Mouse (Mus musculus): ENCODE results near the gene Hivep1. TPM values are rescaled to one million over a fixed set of nuclear protein-coding genes. Genes with fewer than 3 reads are reported as not detected.

The Hivep1 gene
- polyA plus RNA-seq, 1 experiment, result 5.3 TPM

DNA sequence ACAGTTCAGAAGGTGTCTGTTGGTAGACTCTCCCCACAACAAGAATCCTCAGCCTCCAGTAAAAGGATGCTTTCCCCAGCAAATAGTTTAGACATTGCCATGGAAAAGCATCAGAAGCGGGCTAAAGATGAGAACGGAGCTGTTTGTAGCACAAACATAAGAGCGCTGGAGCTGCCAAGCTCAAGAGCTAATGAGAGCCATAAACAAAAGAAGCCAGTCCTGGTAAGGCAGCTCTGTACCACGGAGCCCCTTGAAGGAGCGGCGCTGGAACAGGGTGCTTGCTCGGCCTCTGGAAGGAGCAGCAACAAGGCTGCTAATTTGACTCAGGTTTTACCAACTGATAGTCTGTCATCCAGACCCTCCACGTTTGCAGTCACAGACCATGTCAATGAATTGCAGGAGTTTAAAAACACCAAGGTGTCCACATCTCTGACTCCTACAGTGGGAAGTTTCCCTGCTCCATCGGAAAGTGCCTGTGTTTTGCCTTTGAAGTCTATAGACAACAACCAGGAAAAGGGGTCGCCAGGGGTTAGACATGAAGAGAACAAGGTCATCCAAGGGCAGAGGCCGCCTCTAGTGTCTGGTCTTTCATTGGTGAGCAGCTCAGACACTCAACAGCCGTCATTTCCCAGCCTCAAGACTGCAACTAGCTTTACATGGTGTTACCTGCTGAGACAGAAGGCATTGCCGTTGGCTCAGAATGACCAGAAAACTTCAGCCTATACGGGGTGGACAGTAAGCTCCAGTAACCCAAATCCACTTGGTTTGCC, 107.8 kb downstream of the Hivep1 start:
- Histone ChIP-seq H3K27me3 (ENCODE audit: control insufficient read depth, insufficient read depth, insufficient read length) (no peaks in the 10 kb centered on the region), H3K4me3 (no peak overlapping the region), H3K36me3 (ENCODE audit: control insufficient read depth, insufficient read depth) (peaks cover 3% of the 10 kb centered on the region), H3K4me2 (ENCODE audit: low read depth) (no peak overlapping the region), H3ac (ENCODE audit: control insufficient read depth, insufficient read length) (no peak overlapping the region), H3K79me2 (ENCODE audit: control insufficient read depth, insufficient read depth) (no peaks in the 10 kb centered on the region)
- no peak for TF ChIP-seq TCF12 (IDR thresholded peaks at IDR 0.05; ENCODE audit: insufficient read depth, poor library complexity, severe bottlenecking)
- no peak for TF ChIP-seq POLR2AphosphoS2 (IDR thresholded peaks at IDR 0.05; ENCODE audit: insufficient read length, low read depth)
- no peak for TF ChIP-seq REST (IDR thresholded peaks at IDR 0.05; ENCODE audit: insufficient read depth, insufficient read length)
- no peak for TF ChIP-seq MYOG (IDR thresholded peaks at IDR 0.05; ENCODE audit: control insufficient read depth in 1 of 3, insufficient read depth in 1 of 3, insufficient read length in 2 of 3, low read depth in 2 of 3)
- no peak for TF ChIP-seq E2F4 (IDR thresholded peaks at IDR 0.05; ENCODE audit: insufficient read depth)
- TF ChIP-seq POLR2A (IDR thresholded peaks at IDR 0.05; ENCODE audit: insufficient read length, low read depth), result no peak
- TF ChIP-seq MAX (IDR thresholded peaks at IDR 0.05; ENCODE audit: low read depth), result no peak
- no peak for TF ChIP-seq TCF3 (IDR thresholded peaks at IDR 0.05; ENCODE audit: insufficient read length, low read depth)
- no peak for TF ChIP-seq MYOD1 (IDR thresholded peaks at IDR 0.05; ENCODE audit: control insufficient read depth in 1 of 3, insufficient read length in 2 of 3, low read depth in 2 of 3)
- TF ChIP-seq SRF (IDR thresholded peaks at IDR 0.05; ENCODE audit: control insufficient read depth, insufficient read length, low read depth), result no peak
- no peak for TF ChIP-seq CEBPB (IDR thresholded peaks at IDR 0.05; ENCODE audit: insufficient read depth, poor library complexity, severe bottlenecking)
- no peak for TF ChIP-seq USF1 (IDR thresholded peaks at IDR 0.05; ENCODE audit: low read depth)

- TF ChIP-seq POLR2A (IDR thresholded peaks at IDR 0.05; ENCODE audit: insufficient read length, low read depth) (no peak), SRF (IDR thresholded peaks at IDR 0.05; ENCODE audit: control insufficient read depth, insufficient read length, low read depth) (no peak), TCF3 (IDR thresholded peaks at IDR 0.05; ENCODE audit: insufficient read length, low read depth) (no peak), USF1 (IDR thresholded peaks at IDR 0.05; ENCODE audit: low read depth) (no peak), MYOG (IDR thresholded peaks at IDR 0.05; ENCODE audit: control insufficient read depth in 1 of 3, insufficient read depth in 1 of 3, insufficient read length in 2 of 3, low read depth in 2 of 3) (no peak), MYOD1 (IDR thresholded peaks at IDR 0.05; ENCODE audit: control insufficient read depth in 1 of 3, insufficient read length in 2 of 3, low read depth in 2 of 3) (no peak), MAX (IDR thresholded peaks at IDR 0.05; ENCODE audit: low read depth) (no peak), POLR2AphosphoS2 (IDR thresholded peaks at IDR 0.05; ENCODE audit: insufficient read length, low read depth) (no peak), CEBPB (IDR thresholded peaks at IDR 0.05; ENCODE audit: insufficient read depth, poor library complexity, severe bottlenecking) (no peak), E2F4 (IDR thresholded peaks at IDR 0.05; ENCODE audit: insufficient read depth) (no peak)
- no peak overlapping the region for H3K4me2 ChIP-seq (ENCODE audit: low read depth)
- H3K36me3 ChIP-seq (ENCODE audit: control insufficient read depth, insufficient read depth), result peaks cover 3% of the 10 kb centered on the region
- H3ac ChIP-seq (ENCODE audit: control insufficient read depth, insufficient read length), result no peak overlapping the region
- no peaks in the 10 kb centered on the region for H3K27me3 ChIP-seq (ENCODE audit: control insufficient read depth, insufficient read depth, insufficient read length)
- H3K4me3 ChIP-seq, result no peak overlapping the region
- no peaks in the 10 kb centered on the region for H3K79me2 ChIP-seq (ENCODE audit: control insufficient read depth, insufficient read depth)
These were observed 119.0 kb downstream of the Hivep1 start for GRCm38 (mm10) chr13:42170802-42171201.

GRCm38 (mm10) chr13:42174827-42175420, 123.1 kb downstream of the Hivep1 start:
- H3K36me3 ChIP-seq (ENCODE audit: control insufficient read depth, insufficient read depth), result peaks cover 3% of the 10 kb centered on the region
- no peaks in the 10 kb centered on the region for H3K27me3 ChIP-seq (ENCODE audit: control insufficient read depth, insufficient read depth, insufficient read length)
- H3K4me2 ChIP-seq (ENCODE audit: low read depth), result no peak overlapping the region
- H3K79me2 ChIP-seq (ENCODE audit: control insufficient read depth, insufficient read depth), result no peaks in the 10 kb centered on the region
- no peak overlapping the region for H3K4me3 ChIP-seq
- TF ChIP-seq MYOD1 (IDR thresholded peaks at IDR 0.05; ENCODE audit: control insufficient read depth in 1 of 3, insufficient read length in 2 of 3, low read depth in 2 of 3), result no peak
- TF ChIP-seq SRF (IDR thresholded peaks at IDR 0.05; ENCODE audit: control insufficient read depth, insufficient read length, low read depth), result no peak
- no peak for TF ChIP-seq CEBPB (IDR thresholded peaks at IDR 0.05; ENCODE audit: insufficient read depth, poor library complexity, severe bottlenecking)
- no peak overlapping the region for H3ac ChIP-seq (ENCODE audit: control insufficient read depth, insufficient read length)

GRCm38 (mm10) chr13:42182635-42183034, 130.8 kb downstream of the Hivep1 start:
- TF ChIP-seq E2F4 (IDR thresholded peaks at IDR 0.05; ENCODE audit: insufficient read depth), result no peak
- TF ChIP-seq POLR2A (IDR thresholded peaks at IDR 0.05; ENCODE audit: insufficient read length, low read depth), result no peak
- no peak for TF ChIP-seq REST (IDR thresholded peaks at IDR 0.05; ENCODE audit: insufficient read depth, insufficient read length)
- no peak for TF ChIP-seq MYOG (IDR thresholded peaks at IDR 0.05; ENCODE audit: control insufficient read depth in 1 of 3, insufficient read depth in 1 of 3, insufficient read length in 2 of 3, low read depth in 2 of 3)
- no peak for TF ChIP-seq MYOD1 (IDR thresholded peaks at IDR 0.05; ENCODE audit: control insufficient read depth in 1 of 3, insufficient read length in 2 of 3, low read depth in 2 of 3)
- no peak for TF ChIP-seq TCF12 (IDR thresholded peaks at IDR 0.05; ENCODE audit: insufficient read depth, poor library complexity, severe bottlenecking)
- TF ChIP-seq TCF3 (IDR thresholded peaks at IDR 0.05; ENCODE audit: insufficient read length, low read depth), result no peak
- TF ChIP-seq MAX (IDR thresholded peaks at IDR 0.05; ENCODE audit: low read depth), result no peak
- no peak for TF ChIP-seq SRF (IDR thresholded peaks at IDR 0.05; ENCODE audit: control insufficient read depth, insufficient read length, low read depth)
- TF ChIP-seq USF1 (IDR thresholded peaks at IDR 0.05; ENCODE audit: low read depth), result no peak
- TF ChIP-seq POLR2AphosphoS2 (IDR thresholded peaks at IDR 0.05; ENCODE audit: insufficient read length, low read depth), result no peak
- TF ChIP-seq CEBPB (IDR thresholded peaks at IDR 0.05; ENCODE audit: insufficient read depth, poor library complexity, severe bottlenecking), result no peak
- H3K4me2 ChIP-seq (ENCODE audit: low read depth), result no peak overlapping the region

More at GRCm38 (mm10) chr13:42182635-42183034, 130.8 kb downstream of the Hivep1 start:
- Histone ChIP-seq H3K36me3 (ENCODE audit: control insufficient read depth, insufficient read depth) (peaks cover 3% of the 10 kb centered on the region), H3K4me3 (no peak overlapping the region), H3ac (ENCODE audit: control insufficient read depth, insufficient read length) (no peak overlapping the region), H3K27me3 (ENCODE audit: control insufficient read depth, insufficient read depth, insufficient read length) (no peaks in the 10 kb centered on the region), H3K79me2 (ENCODE audit: control insufficient read depth, insufficient read depth) (no peaks in the 10 kb centered on the region)
